Mouse (Mus musculus): ENCODE results near the gene Sdc3. TPM values are rescaled to one million over a fixed set of nuclear protein-coding genes. Genes with fewer than 3 reads are reported as not detected.

Gene Sdc3
- total and polyA plus RNA-seq, 2 experiments from 2014 or later = 9.4 to 44.2 TPM

- peaks cover 28% of the 10 kb centered on the region for H3K4me1 ChIP-seq (ENCODE audit: control insufficient read depth, insufficient read depth)
- no peaks in the 10 kb centered on the region for H3K9me3 ChIP-seq (replicated peaks; ENCODE audit: control insufficient read depth, low read length)
- peaks cover 82% of the 10 kb centered on the region for H3K36me3 ChIP-seq (replicated peaks; ENCODE audit: control insufficient read depth, insufficient read depth, low read length)
- no peak for DNase-seq (ENCODE audit: low spot score)
- no peak for TF ChIP-seq EP300 (IDR thresholded peaks at IDR 0.05; ENCODE audit: low read depth)
- no peak for TF ChIP-seq CTCF (IDR thresholded peaks at IDR 0.05; ENCODE audit: low read depth)
- no peak overlapping the region for H3K9ac ChIP-seq (replicated peaks; ENCODE audit: low read depth, low read length)
- H3K4me3 ChIP-seq (ENCODE audit: low read depth, low read length) = no peak overlapping the region
- no peak overlapping the region for H3K4me2 ChIP-seq (ENCODE audit: low read depth, low read length)
- ATAC-seq (ENCODE audit: insufficient read depth, low read depth) = no peak
- WGBS = 56% methylated on average over 7 of the region's 7 CpGs
- no peaks in the 10 kb centered on the region for H3K27me3 ChIP-seq (ENCODE audit: control insufficient read depth, insufficient read depth, low read length)
- peak overlapping the region; percentile 84 for H3K27ac ChIP-seq (ENCODE audit: low read depth)
Measured at GRCm38 (mm10) chr4:130752591-130752990, 39.7 kb upstream of the Sdc3 start.

DNA sequence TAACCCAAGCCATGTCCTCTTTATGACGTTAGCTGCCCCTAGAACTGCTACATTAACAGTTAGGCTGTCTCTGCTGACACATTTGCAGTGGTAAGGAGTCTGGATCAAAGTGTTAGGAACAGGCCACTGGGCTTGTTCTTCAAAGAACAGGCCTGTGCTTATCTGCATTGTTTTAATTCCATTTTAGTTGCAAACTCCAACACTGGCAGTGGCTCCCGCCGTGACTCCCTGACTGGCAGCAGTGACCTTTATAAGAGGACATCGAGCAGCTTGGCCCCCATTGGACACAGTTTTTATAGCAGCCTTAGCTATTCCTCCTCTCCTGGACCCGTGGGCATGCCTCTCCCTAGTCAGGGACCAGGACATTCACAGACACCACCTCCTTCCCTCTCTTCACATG lies 38.6 kb upstream of the Sdc3 start:
- H3K27me3 ChIP-seq (ENCODE audit: control insufficient read depth, insufficient read depth, low read length) = no peaks in the 10 kb centered on the region
- peak overlapping the region; percentile 84 for H3K27ac ChIP-seq (ENCODE audit: low read depth)
- no peak overlapping the region for H3K9ac ChIP-seq (replicated peaks; ENCODE audit: low read depth, low read length)
- TF ChIP-seq EP300 (IDR thresholded peaks at IDR 0.05; ENCODE audit: low read depth) (peak; percentile 60; the same call in 1 of the 2 replicates), CTCF (IDR thresholded peaks at IDR 0.05; ENCODE audit: low read depth) (no peak)
- ATAC-seq (ENCODE audit: insufficient read depth, low read depth) (peak; percentile 90), DNase-seq (ENCODE audit: low spot score) (peak; percentile 86)
- H3K9me3 ChIP-seq (replicated peaks; ENCODE audit: control insufficient read depth, low read length) = no peaks in the 10 kb centered on the region
- peaks cover 28% of the 10 kb centered on the region for H3K4me1 ChIP-seq (ENCODE audit: control insufficient read depth, insufficient read depth)
- H3K4me3 ChIP-seq (ENCODE audit: low read depth, low read length) = no peak overlapping the region
- H3K4me2 ChIP-seq (ENCODE audit: low read depth, low read length) = no peak overlapping the region
- WGBS = 21% methylated on average over 5 of the region's 5 CpGs
- H3K36me3 ChIP-seq (replicated peaks; ENCODE audit: control insufficient read depth, insufficient read depth, low read length) = peaks cover 82% of the 10 kb centered on the region

- Histone ChIP-seq H3K9ac (replicated peaks; ENCODE audit: low read depth, low read length) (no peak overlapping the region), H3K36me3 (replicated peaks; ENCODE audit: control insufficient read depth, insufficient read depth, low read length) (peaks cover 80% of the 10 kb centered on the region), H3K4me3 (ENCODE audit: low read depth, low read length) (no peak overlapping the region), H3K4me2 (ENCODE audit: low read depth, low read length) (no peak overlapping the region), H3K9me3 (replicated peaks; ENCODE audit: control insufficient read depth, low read length) (no peaks in the 10 kb centered on the region), H3K27me3 (ENCODE audit: control insufficient read depth, insufficient read depth, low read length) (no peaks in the 10 kb centered on the region), H3K27ac (ENCODE audit: low read depth) (peak overlapping the region; percentile 84), H3K4me1 (ENCODE audit: control insufficient read depth, insufficient read depth) (peaks cover 36% of the 10 kb centered on the region)
- ATAC-seq (ENCODE audit: insufficient read depth, low read depth) = no peak
- TF ChIP-seq EP300 (IDR thresholded peaks at IDR 0.05; ENCODE audit: low read depth) (no peak), CTCF (IDR thresholded peaks at IDR 0.05; ENCODE audit: low read depth) (no peak)
- DNase-seq (ENCODE audit: low spot score) = no peak
- 59% methylated on average over 2 of the region's 2 CpGs for WGBS
Measured at GRCm38 (mm10) chr4:130754776-130755175, 37.6 kb upstream of the Sdc3 start.

GRCm38 (mm10) chr4:130759875-130760274 lies 32.5 kb upstream of the Sdc3 start:
- H3K36me3 ChIP-seq (replicated peaks; ENCODE audit: control insufficient read depth, insufficient read depth, low read length) = peaks cover 73% of the 10 kb centered on the region

DNA sequence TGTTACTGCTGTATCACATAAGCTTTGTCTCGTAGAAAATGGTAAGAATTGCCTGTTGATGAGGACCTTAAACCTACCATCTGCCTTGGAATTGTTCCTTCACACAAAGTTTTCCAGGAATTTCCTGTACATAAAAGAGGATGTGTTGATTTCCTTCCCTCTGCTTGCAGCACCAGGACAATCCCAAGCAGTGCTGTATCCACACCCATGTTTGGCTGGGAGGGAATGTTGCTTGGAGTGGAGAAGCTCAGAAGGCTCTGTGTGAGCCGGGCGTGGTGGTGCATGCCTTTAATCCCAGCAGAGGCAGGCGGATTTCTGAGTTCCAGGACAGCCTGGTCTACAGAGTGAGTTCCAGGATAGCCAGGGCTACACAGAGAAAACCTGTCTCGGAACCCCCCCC lies 30.5 kb upstream of the Sdc3 start:
- Histone ChIP-seq H3K27me3 (ENCODE audit: control insufficient read depth, insufficient read depth, low read length) (no peaks in the 10 kb centered on the region), H3K9ac (replicated peaks; ENCODE audit: low read depth, low read length) (no peak overlapping the region), H3K4me2 (ENCODE audit: low read depth, low read length) (no peak overlapping the region), H3K27ac (ENCODE audit: low read depth) (peak overlapping the region; percentile 48; the same call in 1 of the 2 replicates), H3K9me3 (replicated peaks; ENCODE audit: control insufficient read depth, low read length) (no peaks in the 10 kb centered on the region), H3K4me3 (ENCODE audit: low read depth, low read length) (no peak overlapping the region), H3K4me1 (ENCODE audit: control insufficient read depth, insufficient read depth) (peaks cover 19% of the 10 kb centered on the region), H3K36me3 (replicated peaks; ENCODE audit: control insufficient read depth, insufficient read depth, low read length) (peaks cover 83% of the 10 kb centered on the region)
- no peak for DNase-seq (ENCODE audit: low spot score)
- peak; percentile 50 for ATAC-seq (ENCODE audit: insufficient read depth, low read depth)
- 71% methylated on average over 5 of the region's 5 CpGs for WGBS
- no peak for TF ChIP-seq EP300 (IDR thresholded peaks at IDR 0.05; ENCODE audit: low read depth)
- no peak for TF ChIP-seq CTCF (IDR thresholded peaks at IDR 0.05; ENCODE audit: low read depth)

More at GRCm38 (mm10) chr4:130759875-130760274, 32.5 kb upstream of the Sdc3 start:
- Histone ChIP-seq H3K27me3 (ENCODE audit: control insufficient read depth, insufficient read depth, low read length) (no peaks in the 10 kb centered on the region), H3K4me2 (ENCODE audit: low read depth, low read length) (no peak overlapping the region), H3K9ac (replicated peaks; ENCODE audit: low read depth, low read length) (no peak overlapping the region), H3K27ac (ENCODE audit: low read depth) (peak overlapping the region; percentile 72), H3K9me3 (replicated peaks; ENCODE audit: control insufficient read depth, low read length) (no peaks in the 10 kb centered on the region), H3K4me1 (ENCODE audit: control insufficient read depth, insufficient read depth) (peaks cover 27% of the 10 kb centered on the region), H3K4me3 (ENCODE audit: low read depth, low read length) (no peak overlapping the region)
- DNase-seq (ENCODE audit: low spot score) (no peak), ATAC-seq (ENCODE audit: insufficient read depth, low read depth) (peak; percentile 55; the same call in 1 of the 2 replicates)
- TF ChIP-seq EP300 (IDR thresholded peaks at IDR 0.05; ENCODE audit: low read depth) (no peak), CTCF (IDR thresholded peaks at IDR 0.05; ENCODE audit: low read depth) (no peak)
- WGBS = 36% methylated on average over 2 of the region's 2 CpGs
